Mouse (Mus musculus) liver (tissue): Measurements from ENCODE around the gene Syk.
A peak's percentile ranks its signal among the peaks of the same experiment; 100 is the strongest.

Source experiments
- DNase-seq: peaks from one replicate; pipeline ENCODE4 v3.0.0-alpha.2; 2020; ENCODE audit warnings: mixed read lengths

The Syk gene

GRCm38 (mm10) chr13:52569194-52569769 is 13.7 kb upstream of the Syk start:
- no peak for DNase-seq

GRCm38 (mm10) chr13:52570276-52570675 is 12.7 kb upstream of the Syk start:
- no peak for DNase-seq

- DNase-seq = no peak
Measured at GRCm38 (mm10) chr13:52571591-52572384, 11.2 kb upstream of the Syk start.

DNA sequence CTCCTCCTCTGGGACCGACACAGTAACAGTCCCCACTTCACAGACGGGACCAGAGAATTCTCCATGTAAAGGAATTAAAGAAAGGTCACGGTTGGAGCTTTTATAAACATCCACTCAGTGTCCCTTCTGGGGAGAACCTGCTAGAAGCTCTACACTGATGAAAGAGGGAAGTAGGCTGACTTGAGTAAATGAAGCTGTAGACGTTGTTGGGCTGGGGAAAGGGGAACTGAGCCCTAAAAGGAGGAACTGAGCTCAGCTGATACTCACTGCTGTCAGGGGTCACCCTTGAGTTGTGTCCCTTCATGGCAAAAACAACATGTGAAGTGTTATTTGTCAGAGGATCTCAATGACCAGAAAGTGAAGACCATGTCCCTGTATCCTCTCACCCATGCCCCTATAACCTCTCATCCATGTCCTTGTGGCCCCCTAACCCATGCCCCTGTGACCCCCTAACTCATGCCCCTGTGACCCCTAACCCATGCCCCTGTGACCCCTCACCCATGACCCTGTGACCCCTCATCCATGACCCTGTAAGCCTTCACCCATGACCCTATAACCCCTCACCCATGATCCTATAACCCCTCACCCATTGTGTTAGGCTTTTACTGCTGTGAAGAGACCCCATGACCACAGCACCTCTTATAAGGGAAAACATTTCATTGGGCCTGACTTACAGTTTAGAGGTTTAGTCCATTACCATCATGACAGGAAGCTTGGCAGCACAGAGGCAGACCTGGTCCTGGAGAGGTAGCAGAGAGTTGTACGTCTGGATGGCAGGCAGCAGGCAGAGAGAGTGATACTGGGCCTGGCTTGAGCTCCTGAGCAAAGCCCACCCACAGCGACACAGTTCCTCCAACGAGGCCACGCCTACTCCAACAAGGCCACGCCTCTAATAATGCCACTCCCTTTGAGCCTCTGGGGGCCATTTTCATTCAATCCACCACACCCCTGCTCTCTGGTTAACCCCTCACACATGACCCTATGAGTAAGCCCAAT is 10.2 kb upstream of the Syk start:
- no peak for DNase-seq

GRCm38 (mm10) chr13:52574311-52574710 is 8.7 kb upstream of the Syk start:
- no peak for DNase-seq

- no peak for DNase-seq
Measured at GRCm38 (mm10) chr13:52575483-52575882, 7.5 kb upstream of the Syk start.

DNA sequence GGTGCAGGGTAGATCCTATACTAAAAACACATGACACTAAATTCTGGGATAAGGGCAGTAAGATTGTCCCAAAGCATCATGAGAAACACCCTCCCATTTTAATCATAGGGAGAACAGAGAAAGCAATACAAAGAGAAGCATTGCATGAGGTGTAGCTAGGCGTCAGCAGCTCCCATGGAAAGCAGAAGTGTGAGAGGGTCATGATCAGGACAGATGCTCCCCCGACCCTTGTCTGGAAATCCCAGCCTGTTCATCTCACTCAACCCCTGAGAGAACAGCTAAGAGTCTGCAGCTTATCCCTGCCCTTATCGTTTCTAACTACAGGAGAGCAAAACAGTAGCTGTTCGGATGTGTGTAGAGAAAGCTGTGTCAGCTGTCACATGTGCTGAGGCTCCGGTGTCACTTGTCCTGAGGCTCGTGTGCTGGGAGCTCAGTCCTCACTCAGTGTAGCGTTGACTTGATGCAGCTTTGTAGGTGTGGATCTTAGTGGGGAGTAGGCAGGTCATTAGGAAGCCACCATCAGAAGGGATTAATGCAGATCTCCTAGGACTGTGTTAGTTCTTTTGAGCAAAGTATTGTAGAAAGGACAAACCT is 6.9 kb upstream of the Syk start:
- no peak for DNase-seq

DNA sequence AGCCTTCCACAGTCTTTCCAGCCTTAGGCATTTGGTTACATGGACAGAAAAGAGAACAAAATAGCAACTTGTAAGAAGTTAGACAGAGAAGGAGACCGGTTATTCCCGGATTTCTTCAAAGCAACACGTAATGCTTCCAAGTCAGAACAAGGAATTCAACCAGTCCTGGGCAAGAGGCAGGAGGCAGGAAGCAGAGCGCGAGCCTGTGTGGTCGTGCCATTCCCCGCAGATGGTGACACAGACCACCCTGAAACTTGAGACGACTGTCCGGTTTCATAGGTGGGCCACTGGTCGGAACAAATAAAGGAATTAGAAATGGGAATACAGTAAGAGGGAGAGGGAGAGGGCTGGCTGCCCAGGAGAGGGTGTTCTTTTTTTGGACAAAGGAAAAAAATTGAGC is 6.1 kb upstream of the Syk start:
- DNase-seq = no peak

DNA sequence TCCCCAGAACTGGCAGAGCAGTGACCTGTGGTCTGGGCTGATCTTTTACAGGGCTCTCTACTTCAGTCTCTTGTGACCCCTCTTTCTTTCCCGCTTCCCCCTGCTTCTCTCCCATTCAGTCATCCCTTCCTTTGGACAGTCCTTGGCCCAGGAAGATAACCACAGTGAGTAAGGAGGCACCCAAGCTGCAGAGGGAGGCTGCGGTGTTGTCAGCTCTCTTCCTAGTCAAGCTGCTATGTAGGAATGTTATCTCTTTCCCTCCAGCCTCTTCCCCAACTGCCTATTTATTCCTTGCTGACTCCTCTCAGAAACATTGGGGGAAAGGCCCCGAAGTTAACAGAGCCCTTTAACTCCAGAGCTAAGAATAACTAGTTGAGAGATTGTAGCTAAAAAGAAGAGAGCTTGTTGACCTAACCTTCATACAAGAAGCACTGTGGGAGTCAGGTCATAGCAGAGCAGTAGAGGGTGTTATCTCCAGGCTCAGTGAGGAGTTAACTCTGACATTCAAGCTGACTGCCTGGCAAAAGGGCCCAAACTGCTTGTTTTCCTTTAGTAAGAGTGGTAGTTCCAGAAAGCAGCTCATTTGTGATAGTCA is 5.5 kb upstream of the Syk start:
- DNase-seq = no peak

DNA sequence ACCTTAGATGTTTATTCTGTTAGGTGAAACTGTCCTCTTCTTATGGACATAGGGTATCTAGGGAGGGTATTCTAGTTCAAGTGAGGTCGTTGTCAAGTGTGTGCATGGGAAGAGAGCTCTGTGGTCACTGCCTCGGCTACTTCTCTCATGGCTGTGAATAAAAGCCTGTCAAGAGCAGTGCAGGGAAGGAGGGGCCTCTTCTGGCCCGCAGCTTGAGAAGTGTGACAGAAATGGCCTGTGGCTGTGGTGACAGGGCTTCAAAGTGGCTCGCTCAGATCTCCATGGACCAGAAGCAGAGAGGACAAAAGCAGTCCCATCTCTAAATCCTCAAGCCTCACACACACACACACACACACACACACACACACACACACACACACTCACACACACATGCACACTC is 5.0 kb upstream of the Syk start:
- no peak for DNase-seq

DNA sequence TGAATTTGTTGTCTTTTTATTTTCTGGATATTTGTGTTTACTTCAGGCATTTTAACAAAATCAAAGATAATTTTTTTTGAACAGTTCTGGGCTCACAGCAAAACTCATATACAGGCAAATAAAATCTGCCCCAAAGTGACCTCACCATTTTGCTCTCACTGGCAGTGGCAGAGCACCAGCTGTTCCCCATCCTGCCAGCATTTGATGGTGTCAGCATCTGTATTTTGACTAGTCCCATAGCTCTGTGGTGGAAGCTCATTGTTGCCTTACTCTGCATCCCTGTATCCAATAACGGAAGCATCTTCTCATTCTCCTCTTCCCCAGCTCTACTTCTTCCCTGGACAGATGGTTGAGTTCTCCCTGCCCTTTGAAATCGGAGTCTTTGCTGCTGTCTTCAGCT is 4.2 kb upstream of the Syk start:
- no peak for DNase-seq

- DNase-seq = peak; percentile 39
Measured at GRCm38 (mm10) chr13:52582506-52582877, 481 bp upstream of the Syk start.

DNA sequence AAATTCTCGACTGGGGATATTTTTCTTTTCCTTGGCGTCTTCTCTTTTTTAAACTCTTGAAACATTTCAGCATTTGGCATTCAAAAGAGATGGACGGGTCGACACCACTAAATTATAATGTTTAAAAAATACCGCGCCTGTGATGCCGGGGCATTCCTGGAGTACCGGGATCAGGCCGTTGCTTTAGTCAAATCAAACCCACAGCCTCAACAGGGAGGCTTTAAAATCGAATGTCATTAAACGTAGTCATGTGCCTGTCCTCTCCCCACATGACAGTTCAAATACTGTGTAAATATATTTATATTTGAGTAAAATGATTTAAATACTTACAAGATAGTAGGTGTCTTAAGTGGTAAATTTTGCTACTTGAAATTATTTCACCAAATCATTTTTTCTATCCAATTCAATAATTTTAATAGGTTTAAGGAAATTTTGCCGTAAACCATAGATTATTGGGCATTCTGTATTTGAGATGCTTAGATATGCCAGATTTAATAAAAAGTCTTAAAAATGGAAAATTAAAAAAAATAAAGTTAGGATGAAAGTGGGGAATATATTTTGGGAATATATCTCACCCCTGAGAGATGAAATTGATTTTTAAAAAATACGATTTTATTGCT is 1.1 kb downstream of the Syk start:
- DNase-seq = no peak

GRCm38 (mm10) chr13:52584654-52585455 is 1.9 kb downstream of the Syk start:
- DNase-seq = peak; percentile 52

DNA sequence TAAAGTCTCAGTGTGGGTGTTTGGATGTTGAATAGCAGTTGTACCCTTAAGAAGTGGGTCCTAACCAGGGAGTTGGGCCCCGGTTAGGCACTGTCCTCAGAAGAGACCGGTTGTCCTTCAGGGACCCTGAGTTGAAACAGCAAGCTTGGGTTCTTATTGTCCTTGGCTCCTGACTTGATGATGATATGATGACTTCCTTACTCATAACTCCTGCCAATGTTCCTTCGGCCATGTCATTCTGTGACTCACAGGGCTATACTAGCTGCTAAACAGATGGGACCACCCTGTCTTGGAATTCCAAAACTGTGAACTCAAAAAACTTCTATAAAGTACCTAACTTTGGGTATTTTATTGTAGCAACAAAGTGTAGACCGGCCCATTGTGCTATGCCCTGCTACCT is 4.8 kb downstream of the Syk start:
- no peak for DNase-seq

GRCm38 (mm10) chr13:52589043-52589442 is 6.1 kb downstream of the Syk start:
- no peak for DNase-seq

DNA sequence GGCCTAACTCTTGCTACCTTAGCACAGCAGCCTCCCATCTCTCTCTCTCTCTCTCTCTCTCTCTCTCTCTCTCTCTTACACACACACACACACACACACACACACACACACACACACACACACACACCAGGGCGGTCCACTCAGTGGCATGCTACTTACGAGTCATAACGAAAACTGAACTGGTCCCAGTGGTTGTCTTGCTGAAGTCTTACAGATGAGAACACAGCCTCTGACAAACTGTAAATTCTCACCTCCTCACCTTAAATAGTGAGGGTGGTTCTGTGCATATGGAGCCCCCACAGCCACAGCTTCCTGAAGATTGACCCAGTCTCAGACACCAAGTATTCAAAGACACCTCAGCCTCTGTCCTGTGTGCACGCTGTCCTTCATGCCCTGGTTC is 8.9 kb downstream of the Syk start:
- no peak for DNase-seq

DNA sequence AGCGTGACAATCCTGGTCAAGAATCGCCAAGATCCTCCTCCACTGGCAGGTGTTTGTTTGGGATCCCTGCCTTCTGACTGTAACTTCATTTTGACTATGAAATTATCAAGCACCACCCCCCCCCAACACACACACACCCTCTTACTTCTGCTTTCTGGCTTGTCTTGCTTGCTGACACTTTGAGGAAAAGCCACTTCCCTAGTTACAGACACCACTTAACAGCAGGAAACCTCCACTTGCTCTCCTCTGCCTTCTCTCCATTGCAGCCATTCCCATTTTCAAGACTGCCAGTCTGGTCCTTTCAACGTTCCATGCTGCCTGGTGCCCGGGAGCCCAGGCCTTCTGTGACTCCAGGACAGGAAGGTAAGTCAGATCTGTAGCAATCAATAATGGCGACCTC is 13.7 kb downstream of the Syk start:
- DNase-seq = no peak

DNA sequence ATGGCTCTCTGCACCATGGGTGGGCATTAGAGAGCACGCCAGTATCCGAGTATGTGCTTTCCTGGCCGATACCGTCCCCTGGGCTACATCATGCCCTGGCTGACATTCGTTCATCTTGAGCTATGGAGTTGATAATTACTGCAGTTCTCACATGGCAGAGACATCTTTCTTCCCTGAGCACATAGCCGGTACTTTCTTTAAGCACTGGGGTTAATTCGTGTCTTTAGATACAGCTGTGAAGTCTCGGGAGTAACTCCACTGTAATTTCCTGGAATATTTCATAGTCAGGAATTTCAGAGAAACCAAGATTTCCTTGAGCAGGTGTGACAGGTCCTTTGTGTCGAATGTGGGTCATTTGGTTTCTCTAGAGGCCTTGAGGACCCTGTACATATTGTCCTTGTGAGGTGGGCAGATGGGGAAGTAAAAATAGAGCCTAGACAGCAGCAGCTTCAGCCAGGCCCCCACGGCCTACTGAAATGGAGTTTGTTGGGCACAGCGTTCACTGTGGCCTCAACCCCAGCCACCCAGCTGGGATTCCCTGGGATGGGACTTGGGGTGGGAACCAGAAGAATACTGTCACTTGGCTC is 14.2 kb downstream of the Syk start:
- DNase-seq = no peak

- no peak for DNase-seq
Measured at GRCm38 (mm10) chr13:52598233-52598632, 15.3 kb downstream of the Syk start.

DNA sequence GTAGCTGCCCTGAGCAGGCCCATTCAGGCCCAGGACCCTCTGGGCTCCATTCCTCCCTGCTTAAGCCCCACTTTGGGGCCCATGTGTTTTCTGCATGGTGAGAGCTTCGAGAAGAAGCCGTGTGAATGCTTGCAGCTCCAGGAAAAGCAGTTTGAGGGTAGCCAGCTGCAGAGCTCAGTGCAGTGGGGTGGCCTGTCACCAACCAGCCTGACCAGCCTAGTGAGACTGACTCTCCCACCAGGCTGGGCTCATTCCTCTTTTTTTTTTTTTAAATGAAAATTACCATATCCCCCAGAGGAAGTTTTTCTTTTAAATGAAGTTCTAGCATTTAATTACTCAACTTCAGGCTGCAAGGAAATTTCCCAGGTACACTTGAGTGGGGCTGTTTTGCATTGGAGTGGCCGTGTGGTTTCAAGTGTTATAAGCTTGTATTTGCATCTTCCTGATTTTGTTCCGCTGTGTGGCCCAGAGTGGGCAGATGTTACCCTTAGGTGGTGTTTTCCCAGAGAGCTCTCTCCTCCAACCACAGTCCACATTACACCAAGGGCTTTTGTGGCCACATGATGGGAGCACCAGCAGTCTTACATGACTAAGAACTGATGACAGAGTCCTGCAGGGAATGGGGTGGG is 17.2 kb downstream of the Syk start:
- DNase-seq = no peak
